Mouse (Mus musculus): ENCODE measurements at regions not wholly inside any gene's neighbourhood (a gene's known extent, or its start where the extent isn't known, plus 50 kb on each side); places are given as distances from the start of the nearest gene placed in this dataset.
A peak's percentile ranks its signal among the peaks of the same experiment; 100 is the strongest.

DNA sequence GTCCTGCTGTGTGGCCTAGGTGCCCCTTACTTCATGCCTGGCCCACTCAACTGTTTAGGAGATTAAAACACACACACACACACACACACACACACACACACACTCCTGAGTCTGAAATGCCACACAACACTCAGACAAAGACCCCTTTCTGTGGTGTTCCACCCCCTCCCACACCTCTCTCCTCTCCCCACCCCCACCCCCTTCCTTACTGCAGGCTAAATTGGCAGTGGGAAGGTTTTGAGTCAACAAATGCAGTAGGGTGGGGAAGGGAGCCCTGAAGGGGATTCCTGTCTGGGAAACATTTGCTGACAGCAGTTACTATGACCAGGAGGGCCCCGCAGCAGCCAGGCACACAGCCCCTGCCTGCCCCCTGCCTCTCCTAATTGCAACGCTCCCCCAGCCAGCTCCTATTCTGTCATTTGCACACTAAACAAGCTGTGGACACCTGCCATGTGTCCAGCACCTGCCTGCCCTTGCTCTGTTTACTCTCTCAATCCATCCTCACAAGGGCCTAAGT, 69.5 kb downstream of the Ephb3 start:
- no peak for DNase-seq (ENCODE audit: low spot score in 2 of 2)
- TF ChIP-seq CTCF (conservative IDR thresholded peaks at IDR 0.05), result no peak
- no peak overlapping the region for H3K4me3 ChIP-seq
- H3K27ac ChIP-seq, result no peak overlapping the region

DNA sequence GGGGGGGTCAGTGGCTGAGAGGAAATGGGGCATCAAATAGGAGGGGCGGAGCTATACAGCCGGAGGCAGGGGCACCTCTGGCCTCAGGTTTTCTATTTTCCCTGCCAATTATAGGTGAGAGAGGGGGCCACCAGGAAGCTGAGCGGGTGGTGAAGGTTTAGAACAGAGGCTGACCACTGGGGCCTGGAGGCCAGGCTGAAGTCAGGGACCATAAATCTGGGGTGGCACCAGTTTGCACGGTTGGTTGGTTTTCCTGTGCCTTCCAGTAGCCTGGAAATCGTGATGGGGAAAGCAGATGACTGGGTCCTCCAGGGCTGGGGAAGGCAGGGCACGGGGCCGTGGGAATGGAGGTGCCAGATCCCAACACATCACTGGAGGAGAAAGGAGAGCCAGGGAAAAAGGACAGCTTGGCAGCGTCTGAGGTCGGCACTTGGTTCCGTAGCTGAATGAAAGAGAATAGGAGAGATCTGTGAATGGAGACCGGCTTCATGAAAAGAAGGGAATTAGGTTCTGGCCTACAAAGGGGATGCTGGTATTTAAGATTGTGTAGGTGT, 73.3 kb downstream of the Ephb3 start:
- Histone ChIP-seq H3K27ac (no peak overlapping the region), H3K4me3 (no peak overlapping the region)
- no peak for TF ChIP-seq CTCF (conservative IDR thresholded peaks at IDR 0.05)
- DNase-seq (ENCODE audit: low spot score in 2 of 2), result no peak

DNA sequence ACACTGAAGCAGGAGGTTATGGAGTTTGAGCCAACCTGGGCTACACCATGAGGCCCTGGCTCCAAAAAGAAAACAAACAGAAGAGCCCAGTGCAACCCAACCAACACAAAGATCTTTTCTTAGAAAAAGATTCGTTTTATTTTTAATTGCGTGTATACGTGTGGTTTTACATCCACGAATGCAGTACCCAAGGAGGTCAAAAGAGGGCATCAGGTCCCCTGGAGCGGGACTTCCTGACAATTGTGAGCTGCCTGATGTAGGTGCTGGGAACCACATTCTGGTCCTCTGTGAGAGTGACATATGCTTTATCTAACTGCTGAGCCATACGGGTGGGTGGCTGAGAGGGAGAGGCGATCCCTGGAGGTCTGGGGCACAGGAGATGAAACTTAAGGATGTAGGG, 73.8 kb downstream of the Ephb3 start:
- Histone ChIP-seq H3K27ac (no peak overlapping the region), H3K4me3 (no peak overlapping the region)
- DNase-seq (ENCODE audit: low spot score in 2 of 2), result no peak
- TF ChIP-seq CTCF (conservative IDR thresholded peaks at IDR 0.05), result 0 out of 2 replicates have a peak, but pooled peaks have one; percentile 18

DNA sequence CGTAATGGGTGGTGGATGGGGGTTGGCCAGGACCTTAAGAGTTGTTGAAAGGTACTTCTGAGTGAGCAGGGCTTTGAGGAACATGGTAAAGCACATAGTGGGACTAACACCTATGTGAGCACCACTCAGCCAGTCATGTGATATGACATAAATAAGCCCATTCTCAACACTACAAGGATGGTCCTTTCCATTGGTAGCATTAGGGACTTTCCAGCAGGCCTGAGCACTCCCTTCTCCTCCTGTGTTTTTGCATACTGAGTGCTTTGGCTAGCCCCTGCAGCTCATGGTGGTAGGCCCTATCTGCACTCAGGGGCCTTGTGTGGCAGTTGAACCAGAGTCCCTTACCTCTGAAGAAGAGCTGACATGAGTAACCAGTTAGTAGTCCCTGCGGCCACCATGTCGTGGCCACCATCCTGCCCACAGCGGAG, 75.7 kb downstream of the Ephb3 start:
- Histone ChIP-seq H3K27ac (no peak overlapping the region), H3K4me3 (no peak overlapping the region)
- no peak for DNase-seq (ENCODE audit: low spot score in 2 of 2)
- no peak for TF ChIP-seq CTCF (conservative IDR thresholded peaks at IDR 0.05)

DNA sequence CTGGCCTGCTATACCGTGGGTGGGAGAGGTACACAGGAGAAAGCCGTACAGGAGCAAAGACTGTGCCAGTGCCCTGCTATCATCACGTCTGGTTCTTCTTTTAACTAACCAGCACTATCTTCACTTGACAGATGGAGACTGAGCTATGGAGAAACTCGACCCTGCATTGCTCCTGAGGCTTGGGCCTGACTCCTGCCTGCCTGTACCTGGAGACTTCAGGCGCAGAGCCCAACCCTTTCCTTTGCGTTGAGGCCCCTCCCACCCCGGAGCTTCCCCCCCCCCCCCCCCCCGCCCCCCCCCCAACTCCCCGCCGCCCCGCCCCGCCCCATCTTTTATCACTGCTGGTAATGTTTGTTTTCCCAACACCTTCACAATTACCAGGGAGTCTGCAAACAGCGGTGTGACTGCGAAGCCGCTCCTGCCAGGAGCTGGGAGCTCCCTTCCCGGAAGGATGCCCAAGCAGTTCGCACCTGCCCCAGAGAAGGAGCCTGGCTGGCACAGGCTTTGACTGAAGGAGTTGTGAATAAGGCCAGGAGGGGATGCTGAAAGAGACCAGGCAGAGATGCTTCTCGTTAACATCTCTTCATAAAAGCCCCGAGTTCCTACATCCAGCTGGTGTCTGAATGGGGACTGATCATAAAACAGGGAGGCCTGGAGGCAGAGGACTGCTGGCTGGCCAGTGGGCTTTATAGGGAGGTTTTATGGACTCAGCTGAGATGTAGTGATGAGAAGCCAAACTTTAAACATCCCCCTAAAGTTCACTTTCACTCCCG, 77.6 kb downstream of the Ephb3 start:
- DNase-seq (ENCODE audit: low spot score in 2 of 2), result no peak
- Histone ChIP-seq H3K4me3 (no peak overlapping the region), H3K27ac (no peak overlapping the region)
- no peak for TF ChIP-seq CTCF (conservative IDR thresholded peaks at IDR 0.05)

DNA sequence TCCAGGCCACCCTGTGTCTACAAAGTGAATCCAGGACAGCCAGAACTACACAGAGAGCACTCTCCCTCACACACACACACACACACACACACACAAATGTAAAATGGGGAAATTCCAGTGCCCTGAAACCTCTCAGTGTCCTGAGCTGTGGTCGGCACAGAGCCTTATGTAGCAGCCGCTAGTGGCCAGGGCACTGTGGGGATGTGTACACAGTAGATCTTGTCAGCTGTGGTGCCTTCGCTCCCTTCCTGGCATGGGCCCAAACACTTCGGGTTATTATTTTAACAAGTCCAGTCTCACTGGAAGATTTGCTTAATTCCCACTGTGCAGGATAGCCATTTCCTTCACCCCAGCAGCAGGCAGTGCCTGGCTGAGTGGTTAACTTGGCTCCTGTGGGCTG, 81.5 kb downstream of the Ephb3 start:
- TF ChIP-seq CTCF (conservative IDR thresholded peaks at IDR 0.05), result no peak
- H3K4me3 ChIP-seq, result no peak overlapping the region
- no peak overlapping the region for H3K27ac ChIP-seq
- no peak for DNase-seq (ENCODE audit: low spot score in 2 of 2)

DNA sequence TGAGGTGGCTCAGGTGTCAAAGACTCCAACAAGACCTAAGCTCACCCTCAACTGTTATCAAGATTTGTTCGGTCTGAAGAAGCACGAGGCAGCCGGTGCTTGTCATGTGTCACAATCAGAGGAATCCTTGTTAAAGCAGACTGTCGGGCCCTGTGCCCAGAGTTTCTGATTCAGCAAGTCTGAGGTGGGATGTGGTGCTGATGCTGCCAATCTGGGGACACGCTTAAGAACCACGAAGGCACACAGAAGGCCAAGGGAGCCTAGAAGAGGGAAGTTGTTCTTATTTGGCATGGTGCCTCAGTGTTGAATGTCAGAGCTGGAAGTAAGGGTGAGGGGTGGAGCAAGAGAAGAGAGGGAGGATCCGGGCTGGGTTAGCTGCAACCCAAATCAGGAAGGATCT, 85.0 kb downstream of the Ephb3 start:
- TF ChIP-seq CTCF (conservative IDR thresholded peaks at IDR 0.05), result no peak
- DNase-seq (ENCODE audit: low spot score in 2 of 2), result peak; percentile 56 to 84
- no peak overlapping the region for H3K4me3 ChIP-seq
- peak overlapping the region; percentile 59 for H3K27ac ChIP-seq

DNA sequence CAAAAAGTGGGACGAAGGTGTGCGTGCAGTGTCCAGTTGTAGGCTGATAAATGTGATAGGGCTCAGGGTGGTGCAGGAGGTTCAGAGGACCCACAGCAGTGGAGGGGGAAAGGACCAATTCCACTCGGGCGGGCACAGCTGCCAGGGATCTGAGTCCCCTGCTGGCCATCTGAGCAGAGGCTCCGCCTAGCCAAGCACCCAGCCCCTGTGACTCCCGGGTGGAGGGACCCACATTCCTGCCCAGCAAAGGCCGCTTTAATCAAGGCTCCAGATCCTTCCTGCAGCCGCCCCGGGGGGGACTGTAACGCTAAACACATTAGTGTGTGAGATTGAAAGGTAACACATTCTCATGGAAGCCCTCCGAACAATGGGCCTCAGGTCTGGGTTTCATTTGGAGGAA, 88.5 kb downstream of the Ephb3 start:
- DNase-seq (ENCODE audit: low spot score in 2 of 2), result no peak
- no peak overlapping the region for H3K27ac ChIP-seq
- no peak for TF ChIP-seq CTCF (conservative IDR thresholded peaks at IDR 0.05)
- H3K4me3 ChIP-seq, result no peak overlapping the region

DNA sequence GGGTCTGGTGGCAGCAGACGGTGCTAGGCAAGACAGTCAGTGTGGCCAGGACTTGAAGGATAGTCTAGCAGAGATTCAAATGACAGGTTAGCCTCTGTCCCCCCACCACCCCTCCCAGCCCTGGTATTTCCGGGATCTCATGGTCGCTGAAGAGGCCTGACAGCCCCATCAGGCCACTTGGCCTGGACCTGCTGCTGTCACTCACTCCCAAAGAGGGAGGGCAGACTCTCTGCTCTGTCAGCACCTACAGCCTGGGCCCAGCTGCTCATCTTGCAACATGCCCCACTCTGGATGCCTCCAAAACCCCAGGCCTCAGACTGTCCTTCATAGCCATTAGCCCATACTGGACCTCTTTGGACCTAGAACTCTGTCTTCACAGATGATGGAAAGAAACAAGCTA, 89.0 kb downstream of the Ephb3 start:
- TF ChIP-seq CTCF (conservative IDR thresholded peaks at IDR 0.05), result no peak
- no peak overlapping the region for H3K4me3 ChIP-seq
- no peak for DNase-seq (ENCODE audit: low spot score in 2 of 2)
- H3K27ac ChIP-seq, result no peak overlapping the region

DNA sequence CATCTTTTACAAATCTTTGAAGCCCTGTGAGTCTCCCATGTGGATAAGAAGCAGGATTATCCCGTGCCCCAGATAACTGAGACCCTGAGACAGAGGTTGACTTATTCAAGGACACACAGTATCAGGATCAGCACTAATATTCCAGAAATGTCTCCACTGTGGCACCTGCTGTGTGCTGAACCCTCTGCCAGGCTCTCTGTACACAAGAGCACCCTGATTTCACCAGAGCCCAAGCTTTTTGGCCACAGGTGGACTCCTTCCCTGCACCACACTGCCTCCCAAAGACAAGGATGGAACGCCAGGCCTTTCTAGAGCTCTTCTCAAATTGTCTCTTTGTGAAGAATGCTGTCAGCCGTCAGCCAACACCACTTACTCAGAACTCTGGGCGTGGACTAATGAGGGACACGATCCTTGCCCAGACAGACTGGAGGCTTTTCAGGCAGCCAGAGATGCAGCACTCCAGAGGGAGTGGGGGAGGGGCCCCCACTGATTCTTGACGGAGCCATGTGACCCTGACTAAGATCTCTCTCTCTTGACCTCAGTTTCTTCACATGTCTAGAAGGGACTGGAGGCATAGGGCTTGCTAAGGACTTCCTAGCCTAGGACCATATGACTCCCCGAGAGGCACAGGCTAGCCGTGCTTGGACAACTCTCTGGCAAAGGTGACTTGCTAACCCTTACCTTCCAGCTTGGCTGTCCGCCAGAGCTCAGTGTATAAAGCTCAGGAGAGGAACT, 90.3 kb downstream of the Ephb3 start:
- no peak for TF ChIP-seq CTCF (conservative IDR thresholded peaks at IDR 0.05)
- no peak overlapping the region for H3K27ac ChIP-seq
- H3K4me3 ChIP-seq, result no peak overlapping the region
- DNase-seq (ENCODE audit: low spot score in 2 of 2), result no peak

DNA sequence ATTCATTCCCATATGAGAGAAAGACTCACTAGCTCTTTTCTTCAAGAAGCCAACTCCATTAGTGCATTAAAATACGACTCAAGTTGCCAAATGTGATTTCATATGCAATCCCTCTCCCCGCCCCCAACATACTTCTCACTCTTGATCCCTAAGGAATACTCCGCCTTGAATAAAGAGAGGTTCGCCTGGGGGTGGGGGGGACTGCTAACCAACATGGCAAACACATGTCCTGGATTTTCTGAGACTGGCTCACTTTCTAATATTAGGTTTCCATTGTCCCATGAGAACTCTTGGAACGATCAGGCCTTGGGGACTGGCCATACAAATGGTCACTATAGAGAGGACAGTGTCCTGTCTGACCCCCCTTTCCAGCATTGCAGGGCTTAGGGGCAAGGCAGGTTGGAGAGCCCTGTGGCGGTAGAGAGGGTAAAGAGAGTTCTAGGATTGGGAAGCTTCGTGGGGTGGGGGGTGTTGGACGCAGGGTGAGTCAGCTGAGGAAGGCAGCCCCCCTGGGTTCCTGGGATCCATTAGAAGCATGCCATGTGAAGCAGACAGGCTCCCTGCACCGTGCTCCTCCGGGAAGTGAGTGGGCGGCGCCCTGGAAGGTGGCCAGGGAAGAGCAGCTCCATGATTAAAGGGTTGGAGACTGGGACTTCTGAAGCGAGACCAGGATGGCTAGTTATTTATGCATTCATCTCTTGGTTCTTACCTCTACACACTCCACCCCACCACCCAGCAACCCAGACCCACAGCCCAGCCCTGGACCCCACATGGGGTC, 91.6 kb downstream of the Ephb3 start:
- Histone ChIP-seq H3K4me3 (no peak overlapping the region), H3K27ac (no peak overlapping the region)
- DNase-seq (ENCODE audit: low spot score in 2 of 2), result peak in 1 of 2 experiments; percentile 52
- no peak for TF ChIP-seq CTCF (conservative IDR thresholded peaks at IDR 0.05)

DNA sequence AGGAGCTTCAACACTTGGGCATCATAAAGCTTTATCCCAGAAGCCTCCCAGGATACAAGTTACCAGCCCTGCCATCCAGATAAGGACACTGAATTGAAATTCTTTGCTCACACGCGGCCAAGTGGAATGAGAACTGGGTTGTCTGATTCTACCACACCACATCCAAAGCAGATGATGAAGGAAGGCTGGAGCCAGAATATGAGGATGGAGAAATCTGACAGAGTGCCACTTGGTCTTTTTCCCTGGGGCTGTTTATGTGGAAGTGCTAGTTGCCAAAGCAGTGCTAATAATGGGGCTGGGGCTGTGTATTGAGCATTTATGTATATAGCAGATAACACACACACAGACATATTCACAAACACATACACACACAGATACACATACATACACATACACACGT, 92.2 kb downstream of the Ephb3 start:
- no peak for TF ChIP-seq CTCF (conservative IDR thresholded peaks at IDR 0.05)
- DNase-seq (ENCODE audit: low spot score in 2 of 2), result no peak
- Histone ChIP-seq H3K4me3 (no peak overlapping the region), H3K27ac (no peak overlapping the region)

DNA sequence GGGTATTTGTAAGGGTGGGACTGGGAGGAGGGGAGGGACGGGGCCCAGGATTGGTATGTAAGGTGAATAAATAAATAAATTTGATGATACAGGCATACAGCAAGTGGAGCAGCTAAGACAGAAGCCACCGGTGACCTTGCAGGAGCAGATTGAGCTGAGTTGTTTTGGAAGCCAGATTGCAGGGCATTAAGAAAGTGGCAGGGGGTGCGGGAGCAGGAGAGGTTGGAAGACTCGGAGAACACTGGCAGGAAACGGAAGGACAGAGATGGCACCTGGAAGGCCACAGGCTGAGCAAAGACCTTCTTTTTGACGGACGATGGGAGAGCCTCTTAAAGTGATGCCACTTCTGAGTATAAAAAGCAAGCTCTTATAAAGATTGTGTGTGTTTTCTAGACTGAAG, 94.3 kb downstream of the Ephb3 start:
- no peak overlapping the region for H3K4me3 ChIP-seq
- no peak for DNase-seq (ENCODE audit: low spot score in 2 of 2)

More for the DNA sequence above, 94.3 kb downstream of the Ephb3 start:
- H3K27ac ChIP-seq, result no peak overlapping the region
- no peak for TF ChIP-seq CTCF (conservative IDR thresholded peaks at IDR 0.05)

Data from layer of hippocampus, adult 2 months (tissue).